Mouse (Mus musculus) cerebellum, adult 2 months (tissue): ENCODE measurements around the gene Ltbp3.

Experiments used
- CTCF ChIP-seq: fragments of 200-500 bp; IDR thresholded peaks from 2 replicates; pipeline ENCODE4 v1.5.1; 2011; ENCODE audit warnings: low read depth, mild to moderate bottlenecking, control low read depth, low read length, moderate library complexity, borderline replicate concordance; ENCODE audit not compliant: insufficient read depth
- POLR2A ChIP-seq: fragments of 200-500 bp; IDR thresholded peaks from 2 replicates; pipeline ENCODE4 v1.6.1; 2011; ENCODE audit warnings: low read length, control low read depth, borderline replicate concordance; ENCODE audit not compliant: insufficient read depth

GRCm38 (mm10) chr19:5803881-5804279 lies 63.2 kb downstream of the Ltbp3 start:
- TF ChIP-seq CTCF: no peak
- no peak for TF ChIP-seq POLR2A
